Mouse (Mus musculus) lung, embryonic 14.5 days (tissue): Measurements from ENCODE around the gene Muc1. TPM values are rescaled to one million over a fixed set of nuclear protein-coding genes. Genes with fewer than 3 reads are reported as not detected.

ENCODE experiments used
- ATAC-seq: fragments of 200-750 bp; cut with Nextera tagmentation; 2 replicates; pipeline ENCODE4 v1.8.0; 2017; ENCODE audit warnings: mild to moderate bottlenecking, moderate TSS enrichment, moderate library complexity; ENCODE audit not compliant: insufficient read depth
- DNase-seq: peaks from one replicate; pipeline ENCODE4 v3.0.0-alpha.2; 2015
- H3K27ac ChIP-seq: fragments of 300-500 bp; sonication (generic); 2 replicates; pipeline ENCODE4 v1.5.1; 2014; ENCODE audit warnings: low read depth, mild to moderate bottlenecking, moderate library complexity
- H3K27me3 ChIP-seq: fragments of 300-500 bp; sonication (generic); 2 replicates; pipeline ENCODE4 v1.6.1; 2014; ENCODE audit warnings: low read length, control low read depth; ENCODE audit not compliant: insufficient read depth
- H3K36me3 ChIP-seq: fragments of 300-500 bp; sonication (generic); 2 replicates; pipeline ENCODE4 v1.6.1; 2014; ENCODE audit warnings: control low read depth; ENCODE audit not compliant: insufficient read depth
- H3K4me1 ChIP-seq: fragments of 300-500 bp; sonication (generic); 2 replicates; pipeline ENCODE4 v1.6.1; 2014; ENCODE audit warnings: antibody characterized with exemption, control low read depth; ENCODE audit not compliant: insufficient read depth
- H3K4me2 ChIP-seq: fragments of 300-500 bp; sonication (generic); 2 replicates; pipeline ENCODE4 v1.6.1; 2014; ENCODE audit warnings: mild to moderate bottlenecking
- H3K4me3 ChIP-seq: fragments of 300-500 bp; sonication (generic); 2 replicates; pipeline ENCODE4 v1.5.1; 2014; ENCODE audit warnings: low read depth, low read length
- H3K9ac ChIP-seq: fragments of 300-500 bp; sonication (generic); 2 replicates; pipeline ENCODE4 v1.6.1; 2014
- H3K9me3 ChIP-seq: fragments of 300-500 bp; sonication (generic); 2 replicates; pipeline ENCODE4 v1.6.1; 2016; ENCODE audit warnings: low read depth, low read length, control low read depth
- CTCF ChIP-seq: IDR thresholded peaks from 2 replicates; pipeline ENCODE4 v1.5.1; 2016; ENCODE audit warnings: antibody characterized with exemption, low read depth
- WGBS: fragments of 180-500 bp; shearing (Covaris S2); extraction: QIAGEN DNeasy Blood & Tissue Kit; methylation state at CpG from one replicate; pipeline ENCODE4 v1.1.7; 2014; 5-methylcytosine and 5-hydroxymethylcytosine counted together
- polyA plus RNA-seq: library from polyadenylated mRNA; unstranded; fragments of >200 nt; fragmentation: Nextera tagmentation; extraction: Ambion mirVana; gene quantifications from 2 replicates; pipeline ENCODE4 v1.2.1, GENCODE M21; 2014

Muc1 gene
- polyA plus RNA-seq, 1 experiment from 2014 or later, result 50.4 TPM

DNA sequence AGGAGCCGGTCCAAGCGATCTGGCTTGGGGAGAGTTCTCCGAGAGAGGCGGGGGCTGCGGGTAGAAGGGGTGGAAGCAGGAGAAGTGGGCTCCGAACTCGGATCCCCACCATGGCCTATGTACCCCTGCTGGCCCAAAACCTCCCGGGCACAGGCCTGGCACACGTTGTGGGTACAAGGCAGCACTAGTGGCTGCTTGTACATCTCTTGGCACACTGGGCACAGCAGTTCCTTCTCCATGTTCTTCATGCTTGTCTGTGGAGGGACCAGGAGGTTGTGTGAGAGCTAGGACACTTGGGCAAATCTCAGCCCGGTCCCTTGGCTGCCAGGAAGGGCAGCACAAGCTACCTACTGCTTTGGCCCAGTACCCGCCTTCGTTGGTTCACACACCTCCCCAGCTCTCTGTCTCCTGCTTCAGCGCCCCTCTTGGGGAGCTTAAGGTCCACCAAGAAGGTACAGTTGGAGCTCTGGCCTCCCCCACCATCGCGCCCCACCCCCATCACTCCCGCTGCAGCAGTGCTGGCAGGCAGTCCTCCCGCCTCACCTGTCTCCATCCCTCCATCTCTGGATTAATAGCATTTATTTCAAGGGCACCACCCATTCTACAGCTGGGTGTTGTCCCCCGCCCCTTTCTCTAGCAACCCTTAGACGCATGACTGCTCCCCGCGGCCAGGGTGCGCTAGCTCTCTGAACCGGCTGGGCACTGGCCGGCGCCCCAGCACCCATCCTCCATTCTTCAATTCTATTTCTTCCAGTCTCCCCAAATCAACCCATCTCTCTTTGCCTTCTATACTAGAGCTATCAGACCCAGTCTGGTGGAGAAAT lies 15.5 kb downstream of the Muc1 start:
- peak; percentile 25; the same call in 1 of the 2 replicates for ATAC-seq
- H3K4me3 ChIP-seq, result peak overlapping the region; percentile 78

DNA sequence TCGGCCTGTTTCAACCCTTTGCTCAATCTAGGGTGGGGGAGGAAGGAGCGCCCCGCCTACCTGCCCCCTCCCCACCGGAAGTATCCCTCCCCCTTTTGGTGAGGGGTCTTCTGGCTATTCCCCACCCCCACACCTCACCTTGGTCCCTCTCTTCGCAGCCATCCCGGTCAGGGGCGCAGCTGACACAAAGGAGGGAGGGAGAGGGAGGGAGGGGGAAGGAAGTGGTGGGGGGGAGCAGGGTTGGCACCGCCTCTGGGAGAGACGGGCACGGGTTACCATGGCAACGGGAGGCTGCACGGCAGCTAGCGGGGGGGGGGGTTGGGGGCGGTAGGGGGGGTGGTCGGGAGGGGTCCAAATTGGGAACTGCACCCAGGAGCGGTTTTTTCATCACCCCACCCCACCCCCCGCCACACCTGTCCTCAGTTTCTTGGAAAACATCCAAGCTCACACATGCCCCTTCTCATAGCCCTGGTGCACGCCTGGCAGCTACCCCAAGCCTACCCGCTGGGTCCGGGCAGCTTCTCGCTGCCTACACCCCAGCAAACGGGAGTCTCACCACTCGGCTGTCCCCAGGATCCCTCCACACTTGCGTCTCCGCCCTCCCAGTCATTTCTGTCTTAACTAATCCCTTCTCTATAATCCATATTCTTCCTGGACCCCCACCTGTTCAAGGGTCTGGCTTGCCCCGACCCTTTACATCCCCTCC lies 16.3 kb downstream of the Muc1 start:
- peaks cover 12% of the 10 kb centered on the region for H3K36me3 ChIP-seq

More for the DNA sequence above, 15.5 kb downstream of the Muc1 start:
- DNase-seq, result peak; percentile 36
- H3K27ac ChIP-seq, result peak overlapping the region; percentile 42; the same call in 1 of the 2 replicates
- peak overlapping the region; percentile 88 for H3K4me2 ChIP-seq
- H3K9me3 ChIP-seq, result no peaks in the 10 kb centered on the region
- TF ChIP-seq CTCF, result peak; percentile 25; the same call in 1 of the 2 replicates
- WGBS, result 13% methylated on average over 25 of the region's 25 CpGs
- H3K27me3 ChIP-seq, result peaks cover 15% of the 10 kb centered on the region; the same call in 1 of the 2 replicates
- H3K4me1 ChIP-seq, result peaks cover 6% of the 10 kb centered on the region
- H3K9ac ChIP-seq, result peak overlapping the region; percentile 1; the same call in 1 of the 2 replicates
- H3K36me3 ChIP-seq, result peaks cover 12% of the 10 kb centered on the region

DNA sequence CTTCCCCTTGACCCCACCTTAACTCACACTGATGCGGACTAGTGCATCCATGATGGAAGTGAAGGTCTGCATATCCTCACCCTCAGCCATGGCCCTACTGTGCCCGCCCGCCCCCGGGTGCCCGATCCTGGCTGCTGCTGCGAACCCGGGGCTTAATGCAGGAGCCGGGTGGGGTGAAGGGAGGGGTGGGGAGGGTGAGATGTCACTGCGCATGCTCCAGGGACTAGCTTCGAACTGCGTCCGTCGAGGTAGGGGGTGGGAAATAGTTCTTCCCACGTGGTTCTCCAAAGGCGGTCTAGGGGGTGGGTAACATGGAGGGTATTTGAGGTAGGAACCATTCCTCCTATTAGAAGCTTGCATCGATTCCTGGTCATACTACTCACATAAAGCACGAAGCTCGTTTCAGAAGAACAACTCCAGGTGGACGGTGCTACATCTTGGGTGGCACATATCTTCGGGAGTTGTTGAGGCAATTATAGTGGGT lies 16.9 kb downstream of the Muc1 start, which contains the start of gene Krtcap2:
Krtcap2 (plus strand) TSS at position 279 of the 484 bp plus-strand sequence.
- H3K4me2 ChIP-seq, result peak within 1 kb of the TSS; percentile 88
- peak; percentile 30 for DNase-seq
- H3K9me3 ChIP-seq, result no peaks in the 10 kb centered on the region
- H3K27me3 ChIP-seq, result peaks cover 15% of the 10 kb centered on the region; the same call in 1 of the 2 replicates
- peak within 1 kb of the TSS; percentile 80 for H3K9ac ChIP-seq
- TF ChIP-seq CTCF, result no peak
- peaks cover 12% of the 10 kb centered on the region for H3K36me3 ChIP-seq
- peak; percentile 16 for ATAC-seq
- H3K4me3 ChIP-seq, result peak within 1 kb of the TSS; percentile 78
- H3K27ac ChIP-seq, result peak within 1 kb of the TSS; percentile 72
- WGBS, result 5% methylated on average over 20 of the region's 20 CpGs
- H3K4me1 ChIP-seq, result peaks cover 6% of the 10 kb centered on the region

More for the DNA sequence above, 16.3 kb downstream of the Muc1 start:
- peak; percentile 52 for DNase-seq
- no peak for ATAC-seq
- Histone ChIP-seq H3K9ac (peak overlapping the region; percentile 13), H3K27me3 (peaks cover 15% of the 10 kb centered on the region; the same call in 1 of the 2 replicates), H3K4me1 (peaks cover 6% of the 10 kb centered on the region), H3K9me3 (no peaks in the 10 kb centered on the region), H3K4me2 (peak overlapping the region; percentile 88), H3K4me3 (peak overlapping the region; percentile 78), H3K27ac (peak overlapping the region; percentile 36; the same call in 1 of the 2 replicates)
- no peak for TF ChIP-seq CTCF
- under 1% methylated on average over 17 of the region's 26 CpGs for WGBS

DNA sequence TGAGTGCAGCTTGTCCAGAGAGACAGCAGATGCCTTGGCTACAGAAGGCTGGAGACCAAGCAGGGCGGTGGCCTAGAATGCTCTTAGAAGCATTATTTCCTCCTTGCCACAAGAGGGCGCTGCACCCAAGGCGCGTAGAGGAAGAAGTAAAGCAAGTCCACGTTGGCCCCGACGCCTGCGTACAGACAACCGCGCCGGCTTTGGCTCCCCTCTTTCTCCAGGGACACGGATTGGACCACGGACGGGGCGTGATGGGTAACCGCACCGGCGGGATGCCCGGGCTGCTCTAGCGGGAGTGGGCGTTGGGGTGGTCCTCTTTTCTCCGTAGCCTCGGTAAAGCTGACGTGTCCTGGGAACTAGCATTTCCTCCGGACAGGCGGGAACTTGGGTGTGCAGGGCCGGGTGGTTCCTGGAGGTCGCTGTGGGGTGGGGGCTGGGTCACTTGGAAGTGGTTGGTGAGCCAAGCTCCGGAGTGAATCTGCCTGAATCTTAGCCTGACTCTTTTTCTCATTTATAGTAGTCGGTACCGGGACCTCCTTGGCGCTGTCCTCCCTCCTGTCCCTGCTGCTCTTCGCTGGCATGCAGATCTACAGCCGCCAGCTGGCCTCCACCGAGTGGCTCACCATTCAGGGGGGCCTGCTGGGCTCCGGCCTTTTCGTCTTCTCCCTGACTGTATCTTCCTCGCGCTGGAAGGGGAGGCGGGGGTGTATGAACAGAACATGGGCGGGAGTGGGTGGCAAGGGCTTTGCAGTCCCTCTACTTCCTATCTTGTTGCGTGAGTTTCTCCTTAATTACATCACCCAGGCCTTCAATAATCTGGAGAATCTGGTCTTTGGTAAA lies 17.6 kb downstream of the Muc1 start, which contains the start of gene Trim46:
Trim46 (minus strand) TSS at position 49 of the 840 bp plus-strand sequence.
- under 1% methylated on average over 42 of the region's 42 CpGs for WGBS
- Histone ChIP-seq H3K9me3 (no peaks in the 10 kb centered on the region), H3K27me3 (peaks cover 15% of the 10 kb centered on the region; the same call in 1 of the 2 replicates), H3K4me1 (peaks cover 10% of the 10 kb centered on the region), H3K36me3 (peaks cover 12% of the 10 kb centered on the region), H3K27ac (peak within 1 kb of the TSS; percentile 72), H3K9ac (peak within 1 kb of the TSS; percentile 80), H3K4me2 (peak within 1 kb of the TSS; percentile 88), H3K4me3 (peak within 1 kb of the TSS; percentile 78)
- peak; percentile 72 for ATAC-seq
- TF ChIP-seq CTCF, result peak; percentile 99
- DNase-seq, result peak; percentile 96

DNA sequence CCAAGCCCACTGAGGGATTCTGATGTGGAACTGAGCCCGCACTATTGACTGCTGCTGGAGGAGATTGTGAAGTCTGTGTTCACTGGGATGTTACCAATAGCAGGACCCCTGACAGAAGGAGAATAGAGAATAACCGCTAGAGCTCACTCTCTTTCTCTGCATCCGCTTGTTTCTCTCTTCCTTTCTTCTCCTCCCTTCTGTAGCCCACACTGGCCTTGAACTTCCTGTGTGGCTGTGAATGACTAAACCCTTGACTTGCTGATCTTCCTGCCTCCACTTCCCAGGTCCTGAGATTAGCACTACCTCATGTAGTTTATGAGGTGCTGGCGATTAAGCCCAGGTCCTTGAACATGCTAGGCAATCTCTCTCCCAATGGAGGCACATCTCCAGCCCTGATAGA lies 18.6 kb downstream of the Muc1 start:
- no peak for ATAC-seq

More for the DNA sequence above, 18.6 kb downstream of the Muc1 start:
- Histone ChIP-seq H3K4me3 (peak overlapping the region; percentile 78; the same call in 1 of the 2 replicates), H3K4me1 (peaks cover 15% of the 10 kb centered on the region), H3K27me3 (peaks cover 15% of the 10 kb centered on the region; the same call in 1 of the 2 replicates), H3K9me3 (no peaks in the 10 kb centered on the region), H3K9ac (peak overlapping the region; percentile 80), H3K27ac (no peak overlapping the region), H3K36me3 (peaks cover 12% of the 10 kb centered on the region), H3K4me2 (peak overlapping the region; percentile 88)
- TF ChIP-seq CTCF, result no peak
- DNase-seq, result no peak
- 81% methylated on average over 4 of the region's 4 CpGs for WGBS
